Mouse (Mus musculus): Measurements from ENCODE around the gene Rad9b. TPM values are rescaled to one million over a fixed set of nuclear protein-coding genes. Genes with fewer than 3 reads are reported as not detected.
A peak's percentile ranks its signal among the peaks of the same experiment; 100 is the strongest.
"Not testable (repeated sequence)": the region's sequence is repeated elsewhere in the genome, so short reads cannot be mapped to it uniquely, and the experiment has no call there.

Rad9b gene
- polyA plus RNA-seq, 1 experiment from 2014 or later = 13.1 TPM

DNA sequence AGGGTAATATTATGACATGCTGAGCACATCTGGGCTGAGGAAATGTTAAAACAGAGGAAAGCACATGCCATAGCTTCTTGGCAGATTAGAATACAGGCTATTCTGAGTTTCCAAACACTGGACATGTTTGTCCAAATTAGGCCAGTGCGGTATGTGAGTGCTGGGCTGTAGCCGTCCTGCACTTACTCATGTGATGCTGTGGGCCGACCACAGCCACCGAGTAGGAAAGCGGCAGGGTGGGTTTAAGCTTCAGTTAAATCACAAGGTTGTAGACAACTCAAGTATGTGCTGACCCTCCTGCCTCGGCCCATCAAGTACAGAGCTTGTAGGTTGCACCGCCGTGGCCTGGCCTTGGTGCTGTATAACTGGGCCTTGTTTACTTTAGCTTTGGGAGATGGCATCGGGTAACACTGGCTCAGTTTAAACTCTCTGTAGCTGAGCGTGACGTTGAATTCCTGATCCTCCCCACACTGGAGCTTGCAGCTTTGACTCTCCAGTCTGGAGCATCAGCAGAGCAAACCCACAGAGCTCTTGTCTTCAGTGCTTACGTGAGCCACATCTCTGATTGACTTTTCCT, 33.7 kb downstream of the Rad9b start:
- ATAC-seq = no peak
- no peak overlapping the region for H3K4me3 ChIP-seq (ENCODE audit: low read depth, low read length)
- WGBS = 89% methylated on average over 12 of the region's 12 CpGs
- peaks cover 46% of the 10 kb centered on the region for H3K36me3 ChIP-seq (ENCODE audit: control insufficient read depth, insufficient read depth, low read length)
- H3K9me3 ChIP-seq (replicated peaks; ENCODE audit: control insufficient read depth, low read length) = no peaks in the 10 kb centered on the region
- H3K4me2 ChIP-seq (ENCODE audit: low read length) = no peak overlapping the region
- DNase-seq (ENCODE audit: low spot score) = no peak
- H3K9ac ChIP-seq (ENCODE audit: low read length) = no peak overlapping the region
- H3K4me1 ChIP-seq (ENCODE audit: control insufficient read depth, insufficient read depth, low read length) = no peaks in the 10 kb centered on the region
- no peaks in the 10 kb centered on the region for H3K27me3 ChIP-seq (replicated peaks; ENCODE audit: control insufficient read depth, insufficient read depth, low read length)
- no peak overlapping the region for H3K27ac ChIP-seq (ENCODE audit: low read depth, low read length)

DNA sequence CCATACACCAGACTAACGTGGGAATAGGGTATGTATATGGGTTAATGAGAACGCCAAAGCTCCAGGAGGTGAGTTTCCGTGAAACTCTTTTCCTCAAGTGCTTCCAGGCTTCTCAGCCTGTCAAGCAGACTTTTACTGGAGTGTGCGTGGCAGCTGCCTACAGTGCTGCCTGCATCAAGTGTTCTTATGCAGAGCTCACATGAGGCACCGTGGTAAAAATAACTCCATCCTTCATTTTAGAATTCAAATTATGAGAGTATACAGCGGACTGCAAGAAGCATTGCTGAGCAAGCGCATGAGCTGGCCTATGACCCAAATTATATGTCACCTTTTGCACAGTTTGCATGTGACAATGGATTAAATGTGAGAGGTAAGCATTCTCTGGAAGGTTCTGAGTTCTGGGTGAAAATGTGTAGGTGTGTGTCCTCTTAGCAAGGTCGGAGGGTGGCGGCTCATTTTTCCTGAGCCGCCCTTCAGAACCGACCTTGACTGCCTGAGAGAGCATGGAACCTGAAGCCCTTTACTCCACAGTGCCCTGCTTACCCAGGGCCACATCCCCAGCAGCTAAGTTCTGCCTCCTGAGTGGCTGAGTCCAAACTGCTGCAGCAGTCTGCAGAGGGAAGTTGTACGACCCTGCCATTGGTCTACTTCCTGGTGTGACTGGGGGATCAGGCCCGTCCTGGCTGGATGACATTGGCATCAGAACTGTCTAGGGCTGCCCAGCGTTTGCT, 34.4 kb downstream of the Rad9b start:
- Histone ChIP-seq H3K9me3 (replicated peaks; ENCODE audit: control insufficient read depth, low read length) (no peaks in the 10 kb centered on the region), H3K36me3 (ENCODE audit: control insufficient read depth, insufficient read depth, low read length) (peaks cover 40% of the 10 kb centered on the region), H3K27me3 (replicated peaks; ENCODE audit: control insufficient read depth, insufficient read depth, low read length) (no peaks in the 10 kb centered on the region), H3K27ac (ENCODE audit: low read depth, low read length) (no peak overlapping the region), H3K4me3 (ENCODE audit: low read depth, low read length) (no peak overlapping the region), H3K9ac (ENCODE audit: low read length) (no peak overlapping the region), H3K4me1 (ENCODE audit: control insufficient read depth, insufficient read depth, low read length) (no peaks in the 10 kb centered on the region), H3K4me2 (ENCODE audit: low read length) (no peak overlapping the region)
- DNase-seq (ENCODE audit: low spot score) = no peak
- ATAC-seq = no peak
- 81% methylated on average over 14 of the region's 14 CpGs for WGBS

DNA sequence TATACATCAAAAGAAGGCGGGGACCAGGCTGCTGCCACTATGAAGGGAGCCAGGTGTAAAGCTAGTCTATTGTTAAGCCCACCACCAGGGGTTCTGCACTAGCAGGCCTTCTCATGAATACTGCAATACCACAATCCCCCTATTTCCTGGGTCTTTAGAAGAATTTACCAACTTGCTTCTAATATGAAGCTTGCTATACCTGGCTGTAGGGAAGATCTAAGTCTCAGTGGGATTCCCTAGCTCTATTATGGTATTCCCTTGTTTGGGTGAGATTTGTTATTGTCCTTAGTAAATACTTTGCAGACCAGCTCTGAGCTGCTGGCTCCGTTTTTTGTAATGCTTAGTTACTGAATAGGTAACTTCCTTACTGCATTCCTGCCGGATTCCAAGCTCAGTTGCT, 35.1 kb downstream of the Rad9b start:
- H3K4me1 ChIP-seq (ENCODE audit: control insufficient read depth, insufficient read depth, low read length); H3K9me3 ChIP-seq (replicated peaks; ENCODE audit: control insufficient read depth, low read length); H3K9ac ChIP-seq (ENCODE audit: low read length); H3K27ac ChIP-seq (ENCODE audit: low read depth, low read length); ATAC-seq; H3K27me3 ChIP-seq (replicated peaks; ENCODE audit: control insufficient read depth, insufficient read depth, low read length); H3K4me3 ChIP-seq (ENCODE audit: low read depth, low read length); H3K4me2 ChIP-seq (ENCODE audit: low read length); DNase-seq (ENCODE audit: low spot score): not testable (repeated sequence)
- WGBS = 73% methylated on average over 3 of the region's 3 CpGs
- peaks cover 35% of the 10 kb centered on the region for H3K36me3 ChIP-seq (ENCODE audit: control insufficient read depth, insufficient read depth, low read length)

DNA sequence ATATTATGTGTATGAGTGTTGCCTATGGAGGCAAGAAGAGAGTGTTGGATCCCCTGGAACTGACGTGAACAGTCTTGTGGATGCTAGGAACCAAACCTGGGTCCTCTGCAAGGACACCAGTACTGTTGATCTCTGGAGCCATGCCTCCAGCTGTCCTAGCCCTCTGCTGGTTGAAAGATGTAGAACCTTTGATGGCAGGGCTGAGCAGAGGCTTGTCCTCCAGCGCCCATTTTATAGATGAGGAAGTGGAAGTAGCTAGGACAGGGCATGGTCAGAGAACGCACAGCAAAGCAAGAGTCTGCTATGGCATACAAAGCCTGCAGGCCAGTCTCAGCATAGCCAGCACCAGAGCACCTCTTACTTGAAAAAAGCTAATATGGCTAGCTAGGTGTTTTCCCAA, 35.9 kb downstream of the Rad9b start:
- no peaks in the 10 kb centered on the region for H3K4me1 ChIP-seq (ENCODE audit: control insufficient read depth, insufficient read depth, low read length)
- no peak overlapping the region for H3K9ac ChIP-seq (ENCODE audit: low read length)
- 76% methylated on average over 3 of the region's 3 CpGs for WGBS
- no peaks in the 10 kb centered on the region for H3K27me3 ChIP-seq (replicated peaks; ENCODE audit: control insufficient read depth, insufficient read depth, low read length)
- no peak overlapping the region for H3K4me2 ChIP-seq (ENCODE audit: low read length)
- no peak overlapping the region for H3K27ac ChIP-seq (ENCODE audit: low read depth, low read length)
- no peaks in the 10 kb centered on the region for H3K9me3 ChIP-seq (replicated peaks; ENCODE audit: control insufficient read depth, low read length)
- peaks cover 39% of the 10 kb centered on the region for H3K36me3 ChIP-seq (ENCODE audit: control insufficient read depth, insufficient read depth, low read length)
- DNase-seq (ENCODE audit: low spot score) (no peak), ATAC-seq (no peak)
- H3K4me3 ChIP-seq (ENCODE audit: low read depth, low read length) = no peak overlapping the region

- Histone ChIP-seq H3K9ac (ENCODE audit: low read length) (no peak overlapping the region), H3K4me2 (ENCODE audit: low read length) (no peak overlapping the region), H3K4me3 (ENCODE audit: low read depth, low read length) (no peak overlapping the region), H3K4me1 (ENCODE audit: control insufficient read depth, insufficient read depth, low read length) (no peaks in the 10 kb centered on the region), H3K27me3 (replicated peaks; ENCODE audit: control insufficient read depth, insufficient read depth, low read length) (no peaks in the 10 kb centered on the region), H3K36me3 (ENCODE audit: control insufficient read depth, insufficient read depth, low read length) (peaks cover 44% of the 10 kb centered on the region), H3K9me3 (replicated peaks; ENCODE audit: control insufficient read depth, low read length) (no peaks in the 10 kb centered on the region), H3K27ac (ENCODE audit: low read depth, low read length) (no peak overlapping the region)
- WGBS = 88% methylated on average over 11 of the region's 11 CpGs
- DNase-seq (ENCODE audit: low spot score) (no peak), ATAC-seq (no peak)
Measured at GRCm38 (mm10) chr5:122317329-122318045, 36.5 kb downstream of the Rad9b start.

DNA sequence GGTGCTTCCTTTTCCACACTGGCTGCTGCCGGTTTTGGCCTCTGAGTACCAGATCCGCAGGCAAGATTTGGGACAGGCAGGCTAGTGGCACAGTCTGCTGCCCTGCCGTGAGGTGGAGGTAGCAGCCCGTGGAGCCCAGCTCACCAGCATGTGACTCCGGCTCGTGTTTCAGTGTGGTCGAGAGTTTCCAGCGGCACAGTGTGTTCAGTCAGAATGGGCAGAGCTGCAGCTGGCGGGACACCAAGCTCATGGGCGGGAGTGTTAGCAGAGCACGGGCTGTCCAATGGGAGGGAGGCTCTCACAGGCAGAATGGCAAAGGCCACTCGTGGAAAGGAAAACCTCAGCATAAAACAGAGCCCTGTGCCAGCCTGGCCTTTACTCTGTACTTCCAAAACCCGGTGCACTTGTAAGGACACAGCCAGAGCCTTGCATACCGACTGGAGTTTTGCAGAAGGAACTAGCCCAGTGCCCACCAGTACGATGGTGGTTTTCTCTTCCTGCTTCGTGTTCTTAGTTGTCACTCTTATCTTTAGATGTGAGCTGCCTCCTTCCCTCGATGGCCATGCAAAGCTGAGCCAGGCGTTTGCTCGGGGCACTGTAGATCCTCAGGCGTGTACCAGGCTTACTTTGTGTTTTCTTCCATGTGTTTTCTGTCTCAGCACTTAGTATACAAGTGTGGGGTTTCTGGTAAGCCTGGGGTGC, 38.9 kb downstream of the Rad9b start:
- Histone ChIP-seq H3K36me3 (ENCODE audit: control insufficient read depth, insufficient read depth, low read length) (peaks cover 42% of the 10 kb centered on the region), H3K4me1 (ENCODE audit: control insufficient read depth, insufficient read depth, low read length) (no peaks in the 10 kb centered on the region), H3K9me3 (replicated peaks; ENCODE audit: control insufficient read depth, low read length) (no peaks in the 10 kb centered on the region), H3K27ac (ENCODE audit: low read depth, low read length) (no peak overlapping the region), H3K27me3 (replicated peaks; ENCODE audit: control insufficient read depth, insufficient read depth, low read length) (no peaks in the 10 kb centered on the region), H3K4me3 (ENCODE audit: low read depth, low read length) (no peak overlapping the region), H3K9ac (ENCODE audit: low read length) (no peak overlapping the region), H3K4me2 (ENCODE audit: low read length) (no peak overlapping the region)
- DNase-seq (ENCODE audit: low spot score) (peak; percentile 41), ATAC-seq (no peak; the same call in 1 of the 2 replicates)
- WGBS = 77% methylated on average over 20 of the region's 20 CpGs

GRCm38 (mm10) chr5:122312942-122313684, 40.9 kb downstream of the Rad9b start:
- no peak overlapping the region for H3K9ac ChIP-seq (ENCODE audit: low read length)
- H3K27me3 ChIP-seq (replicated peaks; ENCODE audit: control insufficient read depth, insufficient read depth, low read length) = no peaks in the 10 kb centered on the region
- DNase-seq (ENCODE audit: low spot score) (no peak), ATAC-seq (no peak)
- no peaks in the 10 kb centered on the region for H3K4me1 ChIP-seq (ENCODE audit: control insufficient read depth, insufficient read depth, low read length)
- no peak overlapping the region for H3K4me3 ChIP-seq (ENCODE audit: low read depth, low read length)
- H3K36me3 ChIP-seq (ENCODE audit: control insufficient read depth, insufficient read depth, low read length) = peaks cover 47% of the 10 kb centered on the region
- H3K4me2 ChIP-seq (ENCODE audit: low read length) = no peak overlapping the region
- no peaks in the 10 kb centered on the region for H3K9me3 ChIP-seq (replicated peaks; ENCODE audit: control insufficient read depth, low read length)
- H3K27ac ChIP-seq (ENCODE audit: low read depth, low read length) = no peak overlapping the region
- WGBS = 93% methylated on average over 17 of the region's 17 CpGs

DNA sequence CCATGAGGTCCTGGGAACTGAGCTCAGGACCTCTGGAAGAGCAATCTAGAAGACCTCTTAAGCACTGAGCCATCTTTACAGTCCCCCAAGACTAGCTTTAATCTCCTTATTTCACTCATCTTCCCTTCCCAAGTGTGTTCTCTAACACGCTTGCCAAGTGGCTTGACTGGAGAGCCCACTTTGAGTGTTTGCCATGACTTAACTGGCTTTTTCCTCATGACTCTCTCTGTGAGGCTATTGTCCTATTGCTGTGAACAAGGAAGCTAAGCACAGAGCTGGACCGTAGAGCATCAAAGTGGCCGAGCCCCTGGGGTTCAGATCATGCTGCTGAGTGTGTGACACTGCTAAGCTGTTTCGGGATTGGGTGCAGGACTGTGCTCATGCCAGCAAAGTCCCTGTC, 41.7 kb downstream of the Rad9b start:
- ATAC-seq = no peak
- Histone ChIP-seq H3K36me3 (ENCODE audit: control insufficient read depth, insufficient read depth, low read length) (peaks cover 45% of the 10 kb centered on the region), H3K9ac (ENCODE audit: low read length) (no peak overlapping the region; the same call in 1 of the 2 replicates), H3K9me3 (replicated peaks; ENCODE audit: control insufficient read depth, low read length) (no peaks in the 10 kb centered on the region), H3K4me2 (ENCODE audit: low read length) (no peak overlapping the region), H3K4me1 (ENCODE audit: control insufficient read depth, insufficient read depth, low read length) (no peaks in the 10 kb centered on the region), H3K27ac (ENCODE audit: low read depth, low read length) (no peak overlapping the region), H3K4me3 (ENCODE audit: low read depth, low read length) (no peak overlapping the region), H3K27me3 (replicated peaks; ENCODE audit: control insufficient read depth, insufficient read depth, low read length) (no peaks in the 10 kb centered on the region)
- no peak for DNase-seq (ENCODE audit: low spot score)
- 85% methylated on average over 4 of the region's 4 CpGs for WGBS

All from forebrain, embryonic 14.5 days (tissue).